Comparison of ENCODE assay signal across 21 mouse cellular contexts in the genomic region with DNA sequence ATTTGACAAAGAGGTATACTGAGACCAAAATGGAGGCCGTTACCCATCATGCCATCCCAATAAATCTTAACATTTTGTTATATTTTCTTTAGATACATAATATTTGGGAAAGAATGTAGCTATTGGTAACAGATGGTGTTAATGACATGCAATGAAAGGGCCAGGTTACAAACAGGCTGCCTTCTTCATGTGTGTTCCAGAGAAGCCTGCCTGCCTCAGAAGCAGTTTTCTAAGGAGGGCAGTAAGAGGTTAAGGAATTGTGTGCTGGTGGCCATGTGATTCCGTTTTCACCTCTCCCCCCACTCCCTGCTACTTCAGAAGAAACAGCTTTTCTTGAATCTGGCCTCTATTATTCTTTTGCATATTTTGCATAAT. TPM values are rescaled to one million over a fixed set of nuclear protein-coding genes. Genes with fewer than 3 reads are reported as not detected.
DNase-seq lines count a peak whose midpoint lies in the region; ATAC-seq and TF ChIP-seq lines count a peak whose summit lies in the region.
"Had no signal": no experiment of that assay in that cellular context is flagged by ENCODE, and none has a peak within 500 bp of the region (broad histone marks: within the 10 kb centered on the region; RNA-seq: fewer than 3 reads in every experiment).

No protein-coding gene starts in this region.

- no peaks in the 10 kb centered on the region for H3K9me3 ChIP-seq in forebrain, embryonic 14.5 days (replicated peaks; ENCODE audit: control insufficient read depth, low read length)
- H3K9me3 ChIP-seq in forebrain, embryonic 10.5 days: no peaks in the 10 kb centered on the region
- H3K9me3 ChIP-seq in forebrain, embryonic 16.5 days (ENCODE audit: control insufficient read depth, low read length): no peaks in the 10 kb centered on the region
- H3K9me3 ChIP-seq: embryonic facial prominence, embryonic 13.5 days; embryonic facial prominence, embryonic 15.5 days had no signal

- peak; percentile 40 for DNase-seq in forebrain, embryonic 14.5 days (ENCODE audit: low spot score)
- DNase-seq in forebrain, embryonic 10.5 days (ENCODE audit: extremely low spot score, low spot score): no peak
- peak; percentile 63 for DNase-seq in brain, embryonic 14.5 days (ENCODE audit: low read depth)
- DNase-seq in kidney, adult 2 months: no peak
- DNase-seq in adrenal gland, postnatal 10 days: no peak
- DNase-seq: adrenal gland, adult 2 months; adrenal gland, postnatal 14 days; adrenal gland, postnatal 36 days; cerebellum, adult 11 months; cerebellum, adult 18-20 months; cerebellum, adult 8-10 months; cerebellum, adult 9-11 months; cerebellum, postnatal 14 days; cerebellum, postnatal 36 days; embryo, embryonic 11 days had no signal

- H3K27ac ChIP-seq in forebrain, embryonic 14.5 days (ENCODE audit: low read depth, low read length): no peak overlapping the region
- no peak overlapping the region for H3K27ac ChIP-seq in forebrain, embryonic 10.5 days
- no peak overlapping the region for H3K27ac ChIP-seq in forebrain, embryonic 16.5 days (ENCODE audit: low read length)
- H3K27ac ChIP-seq in kidney, adult 2 months (ENCODE audit: insufficient read depth, low read depth, low read length): no peak overlapping the region
- H3K27ac ChIP-seq: embryonic facial prominence, embryonic 13.5 days; embryonic facial prominence, embryonic 15.5 days had no signal

- ATAC-seq in forebrain, embryonic 14.5 days: peak; percentile 44; the same call in 1 of the 2 replicates
- ATAC-seq in forebrain, embryonic 16.5 days: peak; percentile 81

- H3K4me2 ChIP-seq in forebrain, embryonic 14.5 days (ENCODE audit: low read length): no peak overlapping the region
- no peak overlapping the region for H3K4me2 ChIP-seq in forebrain, embryonic 16.5 days (ENCODE audit: low read length)
- H3K4me2 ChIP-seq: embryonic facial prominence, embryonic 13.5 days; embryonic facial prominence, embryonic 15.5 days had no signal

- no peaks in the 10 kb centered on the region for H3K36me3 ChIP-seq in forebrain, embryonic 14.5 days (ENCODE audit: control insufficient read depth, insufficient read depth, low read length)
- H3K36me3 ChIP-seq in forebrain, embryonic 10.5 days (replicated peaks): no peaks in the 10 kb centered on the region
- no peaks in the 10 kb centered on the region for H3K36me3 ChIP-seq in forebrain, embryonic 16.5 days (ENCODE audit: control insufficient read depth, insufficient read depth)
- no peaks in the 10 kb centered on the region for H3K36me3 ChIP-seq in kidney, adult 2 months (ENCODE audit: control insufficient read depth, insufficient read depth, low read length)
- H3K36me3 ChIP-seq: embryonic facial prominence, embryonic 13.5 days; embryonic facial prominence, embryonic 15.5 days had no signal

- H3K4me3 ChIP-seq in forebrain, embryonic 14.5 days (ENCODE audit: low read depth, low read length): no peak overlapping the region
- no peak overlapping the region for H3K4me3 ChIP-seq in forebrain, embryonic 10.5 days
- H3K4me3 ChIP-seq in forebrain, embryonic 16.5 days (replicated peaks; ENCODE audit: low read length): no peak overlapping the region
- no peak overlapping the region for H3K4me3 ChIP-seq in kidney, adult 2 months (ENCODE audit: insufficient read depth, low read depth, low read length)
- H3K4me3 ChIP-seq: embryonic facial prominence, embryonic 13.5 days; embryonic facial prominence, embryonic 15.5 days; erythroblast, embryonic 14.5 days had no signal

- no peaks in the 10 kb centered on the region for H3K4me1 ChIP-seq in forebrain, embryonic 14.5 days (ENCODE audit: control insufficient read depth, insufficient read depth, low read length)
- no peaks in the 10 kb centered on the region for H3K4me1 ChIP-seq in forebrain, embryonic 10.5 days
- no peaks in the 10 kb centered on the region for H3K4me1 ChIP-seq in forebrain, embryonic 16.5 days (replicated peaks; ENCODE audit: control insufficient read depth, insufficient read depth, low read length)
- no peaks in the 10 kb centered on the region for H3K4me1 ChIP-seq in kidney, adult 2 months (ENCODE audit: control insufficient read depth, insufficient read depth, low read length)
- H3K4me1 ChIP-seq: embryonic facial prominence, embryonic 15.5 days had no signal

- no peak for TF ChIP-seq CTCF in brain, embryonic 14.5 days (IDR thresholded peaks at IDR 0.05; ENCODE audit: borderline replicate concordance, extremely low read depth, insufficient read depth, insufficient read length)
- TF ChIP-seq CTCF in kidney, adult 2 months (conservative IDR thresholded peaks at IDR 0.05; ENCODE audit: insufficient read depth, insufficient read length, low read depth, low read length): no peak

- no peaks in the 10 kb centered on the region for H3K27me3 ChIP-seq in forebrain, embryonic 14.5 days (replicated peaks; ENCODE audit: control insufficient read depth, insufficient read depth, low read length)
- H3K27me3 ChIP-seq in forebrain, embryonic 10.5 days (ENCODE audit: poor library complexity, severe bottlenecking): no peaks in the 10 kb centered on the region
- H3K27me3 ChIP-seq in forebrain, embryonic 16.5 days (replicated peaks; ENCODE audit: control insufficient read depth, insufficient read depth, low read length): no peaks in the 10 kb centered on the region
- H3K27me3 ChIP-seq in kidney, adult 2 months (replicated peaks; ENCODE audit: control insufficient read depth, insufficient read depth, low read length): no peaks in the 10 kb centered on the region
- H3K27me3 ChIP-seq: embryonic facial prominence, embryonic 13.5 days; embryonic facial prominence, embryonic 15.5 days had no signal

- H3K9ac ChIP-seq in forebrain, embryonic 14.5 days (ENCODE audit: low read length): no peak overlapping the region
- no peak overlapping the region for H3K9ac ChIP-seq in forebrain, embryonic 16.5 days (replicated peaks; ENCODE audit: low read depth, low read length)
- H3K9ac ChIP-seq: embryonic facial prominence, embryonic 13.5 days; embryonic facial prominence, embryonic 15.5 days had no signal

- no peak for TF ChIP-seq POLR2A in brain, embryonic 14.5 days (IDR thresholded peaks at IDR 0.05; ENCODE audit: borderline replicate concordance, extremely low read depth, insufficient read depth, insufficient read length, poor library complexity, severe bottlenecking)
- no peak for TF ChIP-seq POLR2A in kidney, adult 2 months (IDR thresholded peaks at IDR 0.05; ENCODE audit: low read depth, low read length)

- 59% methylated on average over 2 of the region's 2 CpGs for WGBS in forebrain, embryonic 14.5 days
- 76% methylated on average over 2 of the region's 2 CpGs for whole genome bisulfite sequencing in forebrain, embryonic 10.5 days
- WGBS in forebrain, embryonic 16.5 days: 45% methylated on average over 2 of the region's 2 CpGs
- WGBS in kidney, adult 2 months: 72% methylated on average over 2 of the region's 2 CpGs

RNA-seq across cellular contexts. Expression of a gene that starts 27.4 kb away (rescaled TPM):
- polyA plus RNA-seq in forebrain, embryonic 14.5 days (2014; fragmentation: Nextera tagmentation; extraction: Ambion mirVana): 9.3 and 13.6 TPM in 2 replicates
- 0.52 and 0.65 TPM in 2 replicates for polyA plus RNA-seq in forebrain, embryonic 10.5 days (2016; fragmentation: Nextera tagmentation; extraction: Ambion mirVana)
- polyA plus RNA-seq in brain, embryonic 14.5 days (2012; rRNA removed): 15.0 and 22.2 TPM in 2 replicates
- 37.5 and 44.7 TPM in 2 replicates for polyA plus RNA-seq in forebrain, embryonic 16.5 days (2015; fragmentation: Nextera tagmentation; extraction: Ambion mirVana)
- polyA plus RNA-seq in kidney, adult 2 months (2012; rRNA removed): 86.5 and 97.8 TPM in 2 replicates
- total RNA-seq in adrenal gland, postnatal 10 days (2021): under 1 TPM; 0.51 to 0.94 TPM
- total RNA-seq: common myeloid progenitor, adult 5-6 weeks; MEL had no signal
- polyA plus RNA-seq: erythroblast, embryonic 14.5 days had no signal

Comparison
In these comparisons a context has a peak if more than half of its experiments do, and no peak if none do; other contexts are left out.
1. DNase-seq: peak in forebrain, embryonic 14.5 days (single experiment) and brain, embryonic 14.5 days (single experiment); none in forebrain, embryonic 10.5 days (single experiment), kidney, adult 2 months (single experiment) and adrenal gland, postnatal 10 days (single experiment).